Mouse (Mus musculus) hindbrain, embryonic 14.5 days (tissue): ENCODE results near the gene Cby3. TPM values are rescaled to one million over a fixed set of nuclear protein-coding genes. Genes with fewer than 3 reads are reported as not detected.
"Not testable (repeated sequence)": the region's sequence is repeated elsewhere in the genome, so short reads cannot be mapped to it uniquely, and the experiment has no call there.

Source experiments
- ATAC-seq: fragments of 200-750 bp; cut with Nextera tagmentation; 2 replicates; pipeline ENCODE4 v1.8.0; 2017; ENCODE audit warnings: moderate number of reproducible peaks, mild to moderate bottlenecking, moderate TSS enrichment, moderate library complexity; ENCODE audit not compliant: low FRiP score
- DNase-seq: peaks from one replicate; pipeline ENCODE4 v3.0.0-alpha.2; 2015; ENCODE audit warnings: low spot score
- H3K27ac ChIP-seq: fragments of 300-500 bp; sonication (generic); 2 replicates; pipeline ENCODE4 v1.5.1; 2014; ENCODE audit warnings: mild to moderate bottlenecking, moderate library complexity
- H3K27me3 ChIP-seq: fragments of 300-500 bp; sonication (generic); 2 replicates; pipeline ENCODE4 v1.6.1; 2014; ENCODE audit warnings: mild to moderate bottlenecking, low read length, mixed read lengths; ENCODE audit not compliant: control insufficient read depth, insufficient read depth
- H3K36me3 ChIP-seq: fragments of 300-500 bp; sonication (generic); replicated peaks from 2 replicates; pipeline ENCODE4 v1.6.1; 2014; ENCODE audit not compliant: control insufficient read depth, insufficient read depth
- H3K4me1 ChIP-seq: fragments of 300-500 bp; sonication (generic); replicated peaks from 2 replicates; pipeline ENCODE4 v1.6.1; 2014; ENCODE audit warnings: antibody characterized with exemption, low read length, mixed read lengths; ENCODE audit not compliant: control insufficient read depth, insufficient read depth
- H3K4me2 ChIP-seq: fragments of 300-500 bp; sonication (generic); replicated peaks from 2 replicates; pipeline ENCODE4 v1.6.1; 2014; ENCODE audit warnings: mild to moderate bottlenecking, moderate library complexity
- H3K4me3 ChIP-seq: fragments of 300-500 bp; sonication (generic); replicated peaks from 2 replicates; pipeline ENCODE4 v1.5.1; 2014; ENCODE audit warnings: mild to moderate bottlenecking, low read length
- H3K9ac ChIP-seq: fragments of 300-500 bp; sonication (generic); 2 replicates; pipeline ENCODE4 v1.6.1; 2014
- H3K9me3 ChIP-seq: fragments of 300-500 bp; sonication (generic); 2 replicates; pipeline ENCODE4 v1.6.1; 2016; ENCODE audit warnings: low read length; ENCODE audit not compliant: control insufficient read depth
- WGBS: fragments of 180-500 bp; shearing (Covaris S2); extraction: QIAGEN DNeasy Blood & Tissue Kit; methylation state at CpG from one replicate; pipeline ENCODE4 v1.1.7; 2014; 5-methylcytosine and 5-hydroxymethylcytosine counted together
- polyA plus RNA-seq: library from polyadenylated mRNA; unstranded; fragments of >200 nt; fragmentation: Nextera tagmentation; extraction: Ambion mirVana; gene quantifications from 2 replicates; pipeline ENCODE4 v1.2.1, GENCODE M21; 2014

Cby3 gene
- polyA plus RNA-seq, 1 experiment from 2014 or later: 0.68 TPM

GRCm38 (mm10) chr11:50355395-50355794 lies 1.1 kb downstream of the Cby3 start:
- no peaks in the 10 kb centered on the region for H3K9me3 ChIP-seq
- WGBS: 65% methylated on average over 1 of the region's 1 CpGs

DNA sequence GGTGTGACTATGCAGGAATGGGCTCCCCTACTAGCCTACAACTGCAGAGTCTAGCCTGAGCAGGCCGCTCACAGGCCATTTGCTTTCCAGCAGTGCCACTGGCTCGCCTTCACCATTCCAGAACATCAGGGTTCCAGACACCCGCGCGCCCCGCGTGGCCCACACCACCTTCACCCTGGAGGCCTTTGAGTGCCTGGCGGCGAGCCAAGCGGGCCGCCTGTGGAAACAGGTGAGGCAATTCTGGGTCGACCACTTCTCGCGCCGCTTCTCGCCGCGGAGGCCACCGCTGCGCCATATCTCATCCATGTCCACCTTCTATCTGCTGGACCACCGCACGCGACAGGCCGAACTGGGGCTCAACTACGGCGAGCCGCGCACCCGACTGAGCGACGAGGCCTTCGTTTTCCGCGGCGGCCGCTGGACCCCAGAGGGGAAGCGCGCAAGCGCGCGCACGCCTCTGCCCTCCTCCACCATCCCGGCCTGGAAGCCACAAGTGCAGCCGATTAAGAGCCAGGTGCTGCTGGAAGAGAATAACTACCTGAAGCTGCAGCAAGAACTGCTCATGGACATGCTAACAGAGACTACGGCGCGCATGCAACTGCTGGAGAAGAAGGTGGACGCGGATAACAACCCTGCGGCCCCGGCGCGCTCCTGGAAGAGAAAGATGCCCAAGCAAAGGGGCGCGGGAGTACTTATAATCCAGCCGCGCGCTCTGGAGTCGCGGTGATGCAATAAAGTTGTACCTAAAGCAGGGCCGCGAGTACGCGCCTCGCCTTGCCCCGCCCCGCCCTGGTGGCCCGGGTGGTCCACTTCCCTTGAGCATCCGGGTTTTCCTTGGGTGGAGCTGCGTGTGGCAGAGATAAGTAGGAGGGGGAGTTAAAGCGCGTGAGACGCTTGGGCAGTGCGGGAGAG lies 4.9 kb downstream of the Cby3 start:
- 2% methylated on average over 74 of the region's 74 CpGs for WGBS
- peaks cover 6% of the 10 kb centered on the region; the same call in 1 of the 2 replicates for H3K4me1 ChIP-seq
- DNase-seq (peak; percentile 61), ATAC-seq (peak; percentile 67)
- H3K9me3 ChIP-seq: no peaks in the 10 kb centered on the region
- H3K27me3 ChIP-seq: peaks cover 3% of the 10 kb centered on the region; the same call in 1 of the 2 replicates
- H3K9ac ChIP-seq: peak overlapping the region; percentile 76
- no peaks in the 10 kb centered on the region for H3K36me3 ChIP-seq
- H3K4me2 ChIP-seq: peak overlapping the region; percentile 80
- peak overlapping the region; percentile 48 for H3K4me3 ChIP-seq
- H3K27ac ChIP-seq: peak overlapping the region; percentile 76

More at GRCm38 (mm10) chr11:50355395-50355794, 1.1 kb downstream of the Cby3 start:
- peaks cover 3% of the 10 kb centered on the region; the same call in 1 of the 2 replicates for H3K27me3 ChIP-seq
- DNase-seq (no peak), ATAC-seq (no peak)
- H3K4me3 ChIP-seq: no peak overlapping the region
- H3K4me2 ChIP-seq: no peak overlapping the region
- H3K36me3 ChIP-seq: no peaks in the 10 kb centered on the region
- H3K9ac ChIP-seq: no peak overlapping the region
- H3K27ac ChIP-seq: no peak overlapping the region
- peaks cover 6% of the 10 kb centered on the region; the same call in 1 of the 2 replicates for H3K4me1 ChIP-seq

GRCm38 (mm10) chr11:50361282-50361681 lies 7.0 kb downstream of the Cby3 start:
- not testable (repeated sequence) for DNase-seq, H3K4me2 ChIP-seq, H3K9me3 ChIP-seq, H3K4me3 ChIP-seq, H3K27ac ChIP-seq, ATAC-seq, H3K36me3 ChIP-seq, H3K27me3 ChIP-seq, H3K4me1 ChIP-seq, H3K9ac ChIP-seq
- WGBS: 96% methylated on average over 1 of the region's 1 CpGs

DNA sequence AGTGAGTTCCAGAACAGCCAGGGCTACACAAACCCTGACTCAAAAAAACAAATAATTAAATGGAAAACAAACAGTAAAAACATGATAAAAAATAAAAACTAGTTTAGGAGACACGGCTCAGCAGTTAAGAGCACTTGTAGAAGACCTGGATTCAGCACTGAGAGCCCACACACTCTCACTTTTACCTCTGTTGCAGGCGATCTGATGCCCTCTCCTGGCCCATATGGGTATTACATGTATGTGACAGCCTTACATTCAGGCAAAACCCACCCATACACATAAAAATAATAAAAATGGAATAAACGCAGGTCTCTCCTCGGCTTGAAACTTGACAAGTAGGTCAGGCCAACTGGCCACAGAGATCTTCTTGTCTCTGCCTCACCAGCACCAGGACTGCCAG lies 10.3 kb downstream of the Cby3 start:
- Histone ChIP-seq H3K9ac (no peak overlapping the region), H3K4me1 (no peaks in the 10 kb centered on the region), H3K27me3 (no peaks in the 10 kb centered on the region), H3K4me2 (no peak overlapping the region), H3K9me3 (no peaks in the 10 kb centered on the region), H3K27ac (no peak overlapping the region), H3K36me3 (no peaks in the 10 kb centered on the region), H3K4me3 (no peak overlapping the region)
- ATAC-seq: peak; percentile 68; the same call in 1 of the 2 replicates
- peak; percentile 87 for DNase-seq
- WGBS: 9% methylated on average over 4 of the region's 4 CpGs

- no peaks in the 10 kb centered on the region for H3K36me3 ChIP-seq
- no peak overlapping the region for H3K27ac ChIP-seq
- no peak for DNase-seq
- H3K4me1 ChIP-seq: no peaks in the 10 kb centered on the region
- no peak overlapping the region for H3K4me3 ChIP-seq
- no peak overlapping the region for H3K4me2 ChIP-seq
- no peaks in the 10 kb centered on the region for H3K9me3 ChIP-seq
- no peak for ATAC-seq
- H3K27me3 ChIP-seq: no peaks in the 10 kb centered on the region
- H3K9ac ChIP-seq: no peak overlapping the region
Measured at GRCm38 (mm10) chr11:50365322-50365721, 11.1 kb downstream of the Cby3 start.

- DNase-seq: no peak
- no peak for ATAC-seq
- no peaks in the 10 kb centered on the region for H3K36me3 ChIP-seq
- H3K4me1 ChIP-seq: 0 out of 2 replicates have a peak, but pooled peaks cover 12% of the 10 kb centered on the region
- H3K27me3 ChIP-seq: no peaks in the 10 kb centered on the region
- H3K4me3 ChIP-seq: no peak overlapping the region
- no peak overlapping the region for H3K9ac ChIP-seq
- H3K9me3 ChIP-seq: no peaks in the 10 kb centered on the region
- WGBS: 94% methylated on average over 9 of the region's 9 CpGs
- H3K27ac ChIP-seq: no peak overlapping the region
- H3K4me2 ChIP-seq: no peak overlapping the region
Measured at GRCm38 (mm10) chr11:50367531-50367930, 13.3 kb downstream of the Cby3 start.

DNA sequence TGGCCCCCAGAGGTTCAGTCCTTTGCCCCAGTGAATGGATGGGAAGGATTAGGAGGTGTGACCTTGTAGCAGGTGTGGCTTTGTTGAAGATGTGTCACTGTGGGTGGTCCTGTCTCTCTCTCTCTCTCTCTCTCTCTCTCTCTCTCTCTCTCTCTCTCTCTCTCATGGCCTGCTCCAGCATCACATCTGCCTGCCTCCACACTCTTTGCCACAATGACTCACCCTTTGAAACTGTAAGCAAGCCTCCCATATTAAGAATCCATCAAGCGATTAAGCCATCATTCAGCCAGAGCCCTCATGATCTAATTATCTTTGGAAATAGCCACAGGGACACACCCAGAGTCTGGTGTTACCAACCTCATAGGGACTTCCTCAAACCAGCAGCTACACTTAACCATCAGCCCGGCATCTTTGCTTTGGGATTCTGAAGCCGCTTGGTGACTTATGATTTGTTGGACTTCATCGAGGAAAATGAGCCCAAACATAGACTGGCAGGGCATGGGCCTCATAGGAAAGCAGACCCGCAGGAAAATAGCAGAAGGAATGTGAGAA lies 15.2 kb downstream of the Cby3 start:
- no peaks in the 10 kb centered on the region for H3K9me3 ChIP-seq

DNA sequence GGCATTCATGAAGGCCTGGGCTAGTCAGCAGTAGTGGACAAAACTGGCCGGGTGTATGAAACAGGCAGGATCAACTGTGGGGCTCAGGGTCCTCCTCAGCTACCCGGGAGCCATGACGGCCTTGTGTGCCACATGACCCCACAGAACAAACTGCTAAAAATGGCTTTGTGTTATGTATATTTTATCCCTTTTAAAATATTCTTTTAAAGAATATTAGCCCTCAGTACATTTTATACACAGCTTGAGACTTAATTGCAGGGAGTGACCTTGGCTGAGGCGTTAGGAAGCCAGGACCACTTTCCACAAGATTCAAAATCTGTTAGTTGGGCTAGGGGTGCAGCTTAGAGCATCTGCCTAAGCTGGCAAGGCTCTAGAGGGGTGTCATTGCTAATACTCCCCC lies 16.7 kb downstream of the Cby3 start:
- Histone ChIP-seq H3K4me1 (0 out of 2 replicates have a peak, but pooled peaks cover 13% of the 10 kb centered on the region), H3K4me3 (no peak overlapping the region), H3K36me3 (no peaks in the 10 kb centered on the region), H3K27me3 (no peaks in the 10 kb centered on the region), H3K9ac (peak overlapping the region; percentile 77; the same call in 1 of the 2 replicates), H3K9me3 (no peaks in the 10 kb centered on the region), H3K4me2 (peak overlapping the region; percentile 72), H3K27ac (peak overlapping the region; percentile 94)
- WGBS: 51% methylated on average over 4 of the region's 4 CpGs
- peak; percentile 39 for DNase-seq
- ATAC-seq: peak; percentile 59; the same call in 1 of the 2 replicates

More for the DNA sequence above, 15.2 kb downstream of the Cby3 start:
- no peak overlapping the region for H3K4me3 ChIP-seq
- no peaks in the 10 kb centered on the region for H3K36me3 ChIP-seq
- no peak overlapping the region for H3K4me2 ChIP-seq
- no peaks in the 10 kb centered on the region for H3K27me3 ChIP-seq
- DNase-seq (no peak), ATAC-seq (no peak)
- no peak overlapping the region for H3K27ac ChIP-seq
- 95% methylated on average over 5 of the region's 5 CpGs for WGBS
- H3K9ac ChIP-seq: no peak overlapping the region
- 0 out of 2 replicates have a peak, but pooled peaks cover 12% of the 10 kb centered on the region for H3K4me1 ChIP-seq

GRCm38 (mm10) chr11:50371399-50371841 lies 17.2 kb downstream of the Cby3 start:
- H3K36me3 ChIP-seq: no peaks in the 10 kb centered on the region
- H3K9ac ChIP-seq: peak overlapping the region; percentile 77
- peaks cover 18% of the 10 kb centered on the region; the same call in 1 of the 2 replicates for H3K4me1 ChIP-seq
- H3K4me3 ChIP-seq: peak overlapping the region; percentile 32
- ATAC-seq (peak; percentile 69), DNase-seq (peak; percentile 77)
- peak overlapping the region; percentile 94 for H3K27ac ChIP-seq
- H3K9me3 ChIP-seq: no peaks in the 10 kb centered on the region
- H3K27me3 ChIP-seq: no peaks in the 10 kb centered on the region
- 2% methylated on average over 18 of the region's 18 CpGs for WGBS
- H3K4me2 ChIP-seq: peak overlapping the region; percentile 72
